Mouse (Mus musculus) hindbrain, embryonic 16.5 days (tissue): Measurements from ENCODE around the gene Dennd1a. TPM values are rescaled to one million over a fixed set of nuclear protein-coding genes. Genes with fewer than 3 reads are reported as not detected.

ENCODE experiments used
- ATAC-seq: fragments of 200-750 bp; cut with Nextera tagmentation; 2 replicates; pipeline ENCODE4 v1.8.0; 2017; ENCODE audit warnings: moderate TSS enrichment, moderate library complexity
- H3K27ac ChIP-seq: fragments of 300-500 bp; sonication (generic); 2 replicates; pipeline ENCODE4 v1.5.1; 2014; ENCODE audit warnings: low read depth, mild to moderate bottlenecking, control low read depth, low read length, moderate library complexity
- H3K27me3 ChIP-seq: fragments of 300-500 bp; sonication (generic); replicated peaks from 2 replicates; pipeline ENCODE4 v1.6.1; 2014; ENCODE audit warnings: low read length; ENCODE audit not compliant: control insufficient read depth, insufficient read depth
- H3K36me3 ChIP-seq: fragments of 300-500 bp; sonication (generic); 2 replicates; pipeline ENCODE4 v1.6.1; 2014; ENCODE audit warnings: mild to moderate bottlenecking, low read length, moderate library complexity, mixed read lengths; ENCODE audit not compliant: control insufficient read depth, insufficient read depth
- H3K4me1 ChIP-seq: fragments of 300-500 bp; sonication (generic); 2 replicates; pipeline ENCODE4 v1.6.1; 2014; ENCODE audit warnings: low read depth, low read length; ENCODE audit not compliant: control insufficient read depth, insufficient read depth
- H3K4me2 ChIP-seq: fragments of 300-500 bp; sonication (generic); 2 replicates; pipeline ENCODE4 v1.6.1; 2014; ENCODE audit warnings: mild to moderate bottlenecking, low read length, control low read depth, moderate library complexity
- H3K4me3 ChIP-seq: fragments of 300-500 bp; sonication (generic); 2 replicates; pipeline ENCODE4 v1.5.1; 2014; ENCODE audit warnings: mild to moderate bottlenecking, low read length, control low read depth, moderate library complexity
- H3K9ac ChIP-seq: fragments of 300-500 bp; sonication (generic); 2 replicates; pipeline ENCODE4 v1.6.1; 2014; ENCODE audit warnings: low read depth, mild to moderate bottlenecking, control low read depth, low read length, moderate library complexity
- H3K9me3 ChIP-seq: fragments of 300-500 bp; sonication (generic); 2 replicates; pipeline ENCODE4 v1.6.1; 2014; ENCODE audit warnings: mild to moderate bottlenecking, low read length, moderate library complexity; ENCODE audit not compliant: control insufficient read depth
- WGBS: fragments of 180-500 bp; shearing (Covaris S2); extraction: QIAGEN DNeasy Blood & Tissue Kit; methylation state at CpG from one replicate; pipeline ENCODE4 v1.1.7; 2014; 5-methylcytosine and 5-hydroxymethylcytosine counted together
- polyA plus RNA-seq: library from polyadenylated mRNA; unstranded; fragments of >200 nt; fragmentation: Nextera tagmentation; extraction: Ambion mirVana; gene quantifications from 2 replicates; pipeline ENCODE4 v1.2.1, GENCODE M21; 2015

Dennd1a gene
- polyA plus RNA-seq, 1 experiment from 2014 or later: 15.4 TPM

DNA sequence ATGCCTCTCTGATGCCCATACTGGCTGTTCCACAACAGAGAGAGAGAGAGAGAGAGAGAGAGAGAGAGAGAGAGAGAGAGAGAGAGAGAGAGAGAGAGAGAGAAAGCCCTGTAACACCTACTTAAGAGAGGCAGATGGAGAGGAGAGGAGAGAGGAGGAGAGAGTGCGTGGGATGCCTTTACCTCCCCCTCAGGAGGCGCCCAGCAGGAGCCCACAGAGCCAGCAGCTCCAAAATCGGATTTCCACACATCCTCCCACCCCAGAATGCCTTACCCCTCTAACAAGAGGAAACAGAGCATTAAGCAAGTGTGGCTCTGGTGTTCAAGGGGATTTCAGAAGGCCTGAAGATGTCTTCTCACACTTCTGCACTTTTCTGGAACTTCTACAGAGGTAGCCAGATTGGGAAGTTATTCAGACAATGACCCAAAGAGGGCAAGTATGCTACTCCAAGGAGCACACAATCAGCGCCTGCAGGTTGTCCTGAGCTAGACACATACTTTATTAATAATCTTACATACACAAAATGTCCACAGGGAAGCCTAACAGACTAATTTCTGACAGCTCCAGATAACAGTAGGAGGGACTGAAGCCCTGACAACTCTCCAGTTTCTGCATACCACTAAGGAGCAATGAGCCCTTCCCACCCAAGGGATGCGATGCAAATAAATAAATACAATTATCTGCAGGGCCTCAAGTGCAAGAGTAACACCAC is 161.4 kb downstream of the Dennd1a start:
- H3K4me2 ChIP-seq: no peak overlapping the region
- no peak overlapping the region for H3K4me3 ChIP-seq
- no peaks in the 10 kb centered on the region for H3K4me1 ChIP-seq
- no peak for ATAC-seq
- no peaks in the 10 kb centered on the region for H3K9me3 ChIP-seq
- no peak overlapping the region for H3K9ac ChIP-seq
- H3K27me3 ChIP-seq: no peaks in the 10 kb centered on the region
- 53% methylated on average over 5 of the region's 5 CpGs for WGBS
- H3K36me3 ChIP-seq: no peaks in the 10 kb centered on the region
- no peak overlapping the region for H3K27ac ChIP-seq

DNA sequence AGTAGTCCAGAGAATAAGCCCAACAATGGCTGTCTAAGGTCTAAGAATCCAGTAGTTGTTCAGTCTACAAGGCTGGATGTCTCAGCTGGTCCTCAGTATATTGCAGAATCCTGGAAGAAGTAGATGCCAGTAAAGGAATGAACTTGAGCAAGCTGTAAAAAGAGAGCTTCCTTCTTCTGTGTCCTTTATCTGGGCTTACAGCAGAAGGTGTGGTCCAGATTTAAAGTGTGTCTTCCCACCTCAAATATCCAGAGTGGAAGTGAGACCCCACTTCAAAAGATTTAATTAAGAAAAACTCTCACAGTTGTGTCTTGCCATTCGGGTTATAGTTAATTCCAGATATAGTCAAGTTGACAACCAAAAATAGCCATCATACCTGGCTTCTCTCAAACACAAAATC is 162.5 kb downstream of the Dennd1a start:
- no peak overlapping the region for H3K27ac ChIP-seq
- no peaks in the 10 kb centered on the region for H3K36me3 ChIP-seq
- no peak overlapping the region for H3K4me2 ChIP-seq
- H3K9me3 ChIP-seq: no peaks in the 10 kb centered on the region
- no peak overlapping the region for H3K9ac ChIP-seq
- no peak for ATAC-seq
- H3K4me1 ChIP-seq: no peaks in the 10 kb centered on the region
- H3K4me3 ChIP-seq: no peak overlapping the region
- no peaks in the 10 kb centered on the region for H3K27me3 ChIP-seq
- WGBS: 100% methylated on average over 1 of the region's 1 CpGs

DNA sequence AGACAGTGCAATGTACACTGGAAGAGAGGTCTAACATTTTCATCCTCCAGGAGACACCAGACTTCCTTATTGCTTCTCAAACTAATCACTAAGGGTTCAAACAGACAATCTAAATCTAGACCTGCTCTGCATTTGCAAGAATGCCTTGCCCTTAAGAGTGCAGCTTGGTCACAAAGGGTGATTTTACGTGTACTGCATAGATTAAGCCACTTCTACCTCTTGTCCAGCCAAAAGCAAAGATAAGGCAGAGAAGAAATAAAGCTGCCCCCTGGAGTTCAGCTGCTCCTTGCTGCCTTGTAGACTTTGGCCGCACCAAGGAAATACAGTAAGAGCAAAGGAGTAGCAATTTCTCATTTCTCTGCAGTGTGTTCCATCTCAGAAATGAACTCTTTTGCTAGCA is 172.2 kb downstream of the Dennd1a start:
- Histone ChIP-seq H3K9ac (no peak overlapping the region), H3K4me1 (no peaks in the 10 kb centered on the region), H3K36me3 (no peaks in the 10 kb centered on the region), H3K4me3 (no peak overlapping the region), H3K4me2 (no peak overlapping the region), H3K27me3 (no peaks in the 10 kb centered on the region), H3K27ac (no peak overlapping the region), H3K9me3 (no peaks in the 10 kb centered on the region)
- WGBS: 79% methylated on average over 2 of the region's 2 CpGs
- ATAC-seq: no peak

DNA sequence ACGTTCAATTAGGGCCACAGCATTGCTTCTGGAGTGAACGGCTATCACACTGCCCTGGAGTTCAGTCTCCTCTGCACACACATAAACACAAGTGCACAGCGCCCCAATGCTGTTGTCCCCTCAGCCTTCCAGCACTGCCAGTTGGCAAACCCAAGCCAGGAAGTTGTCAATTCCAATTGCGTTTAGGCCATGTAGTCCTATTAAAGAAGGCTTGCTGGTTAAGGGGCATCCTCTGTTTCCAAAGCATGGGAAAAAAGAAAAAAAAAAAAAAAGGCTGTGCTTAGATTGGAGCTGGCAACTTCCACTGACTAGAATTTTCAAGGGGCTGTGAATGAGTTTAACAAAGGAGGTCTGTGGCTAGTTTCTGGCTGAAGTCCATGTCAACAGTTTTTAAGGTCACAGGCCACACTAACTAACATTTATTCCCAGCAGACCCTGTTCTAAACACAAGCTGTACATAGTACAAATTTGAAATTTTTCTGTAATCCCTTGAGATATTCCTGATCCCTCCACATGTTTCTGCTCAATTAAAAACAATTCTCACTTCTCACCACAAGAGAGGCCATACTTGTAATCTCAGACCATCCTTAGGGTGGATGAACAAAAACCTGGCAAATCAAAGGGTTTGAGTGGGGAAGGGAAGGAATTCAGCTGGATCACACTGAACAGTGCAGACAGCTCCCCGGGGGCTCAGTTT is 175.4 kb downstream of the Dennd1a start:
- no peak overlapping the region for H3K27ac ChIP-seq
- H3K4me2 ChIP-seq: no peak overlapping the region
- H3K9ac ChIP-seq: no peak overlapping the region
- ATAC-seq: peak; percentile 89
- no peaks in the 10 kb centered on the region for H3K4me1 ChIP-seq
- H3K36me3 ChIP-seq: no peaks in the 10 kb centered on the region
- WGBS: 56% methylated on average over 5 of the region's 5 CpGs
- no peaks in the 10 kb centered on the region for H3K9me3 ChIP-seq
- H3K27me3 ChIP-seq: no peaks in the 10 kb centered on the region
- no peak overlapping the region for H3K4me3 ChIP-seq

DNA sequence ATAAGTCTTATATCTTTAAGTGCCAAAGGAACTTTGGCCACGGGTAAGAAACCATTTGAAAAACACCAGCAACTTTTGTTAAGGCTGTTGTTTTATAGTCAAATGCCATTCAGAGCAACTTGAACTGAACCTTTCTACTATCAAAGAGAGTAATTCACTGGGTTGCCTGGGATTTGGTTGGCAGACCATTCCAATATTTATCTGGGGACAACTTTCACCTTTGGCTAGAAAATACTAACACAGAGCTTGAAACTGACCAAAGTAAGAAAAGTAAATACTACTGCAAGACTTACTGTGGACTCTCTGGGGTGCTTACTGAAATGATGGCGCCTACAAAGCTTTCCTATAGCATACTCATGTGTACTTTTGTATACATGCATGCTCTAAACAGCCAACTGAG is 178.6 kb downstream of the Dennd1a start:
- no peaks in the 10 kb centered on the region for H3K36me3 ChIP-seq
- no peaks in the 10 kb centered on the region for H3K9me3 ChIP-seq
- H3K4me1 ChIP-seq: no peaks in the 10 kb centered on the region
- no peak overlapping the region for H3K4me2 ChIP-seq
- H3K9ac ChIP-seq: no peak overlapping the region
- H3K27me3 ChIP-seq: no peaks in the 10 kb centered on the region
- ATAC-seq: no peak; the same call in 1 of the 2 replicates
- H3K27ac ChIP-seq: no peak overlapping the region
- WGBS: 70% methylated on average over 2 of the region's 2 CpGs
- no peak overlapping the region for H3K4me3 ChIP-seq

DNA sequence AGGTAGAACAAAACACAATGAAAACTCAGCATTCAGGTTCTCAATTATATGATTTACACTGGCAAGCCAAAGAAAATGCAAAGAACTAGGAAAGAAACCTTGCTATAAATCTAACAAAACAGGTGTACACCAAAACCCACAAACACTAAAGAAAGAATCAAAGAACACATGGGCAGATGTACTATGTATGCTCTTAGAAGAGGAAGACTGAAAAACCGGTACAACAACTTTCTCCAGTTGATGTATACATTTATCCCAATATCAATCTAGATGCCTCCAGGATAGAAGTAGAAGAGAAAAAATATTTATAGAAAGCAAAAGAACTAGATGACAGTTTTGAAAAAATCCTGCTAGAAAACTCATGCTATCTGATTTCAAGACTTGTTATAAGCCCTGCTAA is 184.5 kb downstream of the Dennd1a start:
- H3K36me3 ChIP-seq: no peaks in the 10 kb centered on the region
- no peaks in the 10 kb centered on the region for H3K9me3 ChIP-seq
- H3K4me2 ChIP-seq: no peak overlapping the region
- H3K27ac ChIP-seq: no peak overlapping the region
- ATAC-seq: no peak
- H3K9ac ChIP-seq: no peak overlapping the region
- WGBS: 91% methylated on average over 1 of the region's 1 CpGs
- peaks cover 7% of the 10 kb centered on the region for H3K4me1 ChIP-seq
- no peaks in the 10 kb centered on the region for H3K27me3 ChIP-seq
- no peak overlapping the region for H3K4me3 ChIP-seq

DNA sequence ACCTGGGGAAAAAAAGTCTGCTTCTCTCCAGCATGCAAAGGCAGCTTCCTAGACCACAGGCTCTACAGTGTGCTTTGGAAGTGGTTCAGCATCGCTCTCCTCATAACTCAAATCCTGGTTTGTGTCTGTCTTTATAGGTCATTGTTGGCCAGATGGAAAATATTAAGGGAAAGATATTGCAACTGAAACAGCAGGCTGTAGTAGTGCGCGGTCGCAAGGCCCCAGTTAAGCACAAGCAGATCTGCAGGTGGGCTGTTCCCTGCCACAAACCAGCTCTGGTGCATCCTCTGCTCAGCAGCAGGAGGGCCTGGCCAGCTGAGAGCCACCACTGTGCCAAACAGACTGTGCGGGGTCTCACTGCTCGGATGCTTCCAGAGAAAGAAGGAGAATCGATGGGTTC is 186.9 kb downstream of the Dennd1a start:
- no peak overlapping the region for H3K27ac ChIP-seq
- no peaks in the 10 kb centered on the region for H3K9me3 ChIP-seq
- H3K4me2 ChIP-seq: no peak overlapping the region
- ATAC-seq: peak; percentile 54; the same call in 1 of the 2 replicates
- peaks cover 7% of the 10 kb centered on the region for H3K4me1 ChIP-seq
- H3K36me3 ChIP-seq: no peaks in the 10 kb centered on the region
- H3K27me3 ChIP-seq: no peaks in the 10 kb centered on the region
- H3K4me3 ChIP-seq: no peak overlapping the region
- 12% methylated on average over 7 of the region's 7 CpGs for WGBS
- H3K9ac ChIP-seq: 0 out of 2 replicates have a peak overlapping the region, but pooled peaks have one; percentile 2

DNA sequence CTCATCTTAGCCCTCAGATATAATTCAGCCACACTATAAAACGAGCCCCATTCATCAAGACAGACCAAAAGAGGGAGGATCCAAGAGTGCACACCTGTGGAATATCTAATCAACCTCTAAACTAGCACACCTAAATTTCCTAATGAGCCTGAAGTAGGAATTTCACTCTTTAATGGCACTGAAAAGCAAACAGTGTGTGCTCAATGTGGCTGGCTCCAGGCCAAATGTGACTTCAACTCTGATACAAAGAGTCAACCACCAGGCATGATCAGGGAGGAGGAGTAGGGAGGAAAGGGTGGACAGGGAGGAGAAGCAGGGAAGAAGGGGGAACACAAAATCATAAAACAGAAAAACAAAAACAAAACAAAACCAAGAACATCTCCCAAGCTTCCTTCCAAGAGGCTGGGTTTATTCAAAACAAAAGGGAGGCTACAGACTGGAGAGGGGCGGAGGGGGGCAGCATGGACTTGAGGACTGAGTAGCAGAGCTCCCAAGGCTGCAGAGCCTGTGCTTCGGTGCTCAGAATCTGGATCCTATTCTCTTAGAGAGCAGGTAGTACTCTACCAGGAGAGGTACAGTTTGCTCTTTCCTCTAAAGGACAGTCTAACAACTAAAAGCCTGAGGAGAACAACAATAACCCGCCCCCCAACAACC is 187.9 kb downstream of the Dennd1a start:
- no peaks in the 10 kb centered on the region for H3K36me3 ChIP-seq
- H3K27ac ChIP-seq: no peak overlapping the region
- no peak overlapping the region for H3K9ac ChIP-seq
- H3K4me1 ChIP-seq: peaks cover 7% of the 10 kb centered on the region
- 58% methylated on average over 4 of the region's 4 CpGs for WGBS
- no peak overlapping the region for H3K4me3 ChIP-seq
- no peaks in the 10 kb centered on the region for H3K27me3 ChIP-seq
- H3K9me3 ChIP-seq: no peaks in the 10 kb centered on the region
- H3K4me2 ChIP-seq: no peak overlapping the region
- no peak for ATAC-seq

DNA sequence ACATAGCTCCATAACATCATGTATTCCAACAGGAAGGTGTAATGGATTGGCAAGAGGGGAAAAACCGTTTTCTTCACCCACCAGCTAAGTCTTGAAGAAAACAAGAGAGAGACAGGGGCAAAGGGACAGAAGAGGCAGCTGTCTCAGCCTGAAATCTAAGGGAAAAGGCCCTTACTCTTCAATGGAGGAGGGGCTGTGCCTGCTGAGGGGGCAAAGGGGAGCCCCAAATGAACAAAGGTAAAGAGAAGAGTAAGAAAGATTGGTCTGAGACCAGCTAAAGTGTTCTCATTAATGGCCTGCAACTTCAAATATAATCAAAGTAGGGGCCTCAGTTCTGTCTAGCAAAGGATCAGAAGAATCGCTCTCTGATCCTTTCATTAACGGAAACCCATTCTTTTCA is 189.7 kb downstream of the Dennd1a start:
- no peaks in the 10 kb centered on the region for H3K9me3 ChIP-seq
- WGBS: 47% methylated on average over 3 of the region's 3 CpGs
- no peak overlapping the region for H3K9ac ChIP-seq
- no peak overlapping the region for H3K27ac ChIP-seq
- H3K4me2 ChIP-seq: no peak overlapping the region
- H3K4me1 ChIP-seq: peaks cover 7% of the 10 kb centered on the region
- no peaks in the 10 kb centered on the region for H3K27me3 ChIP-seq
- ATAC-seq: no peak
- H3K4me3 ChIP-seq: no peak overlapping the region
- H3K36me3 ChIP-seq: no peaks in the 10 kb centered on the region
